Mouse (Mus musculus) gastrocnemius, postnatal 4 days (tissue): ENCODE results near the gene Lef1. TPM values are rescaled to one million over a fixed set of nuclear protein-coding genes. Genes with fewer than 3 reads are reported as not detected.

Experiments used
- DNase-seq, 2 experiments: peaks; one replicate each; pipeline ENCODE4 v3.0.0; 2021 to 2022; ENCODE audit warnings: low spot score in 2 of 2, mixed read lengths in 2 of 2
- total RNA-seq, 2 experiments: library from RNA; stranded (reverse); gene quantifications; 2 replicates each; pipeline ENCODE4 v1.2.3; 2021

The Lef1 gene
- total RNA-seq, 2 experiments from 2014 or later, result 1.1 to 2.0 TPM

GRCm38 (mm10) chr3:131107301-131108093 lies 2.8 kb upstream of the Lef1 start:
- no peak for DNase-seq

GRCm38 (mm10) chr3:131108094-131108653 lies 2.1 kb upstream of the Lef1 start:
- DNase-seq, result no peak

GRCm38 (mm10) chr3:131109066-131109685 lies 1.1 kb upstream of the Lef1 start:
- no peak for DNase-seq

GRCm38 (mm10) chr3:131109686-131110070 lies 593 bp upstream of the Lef1 start:
- DNase-seq, result no peak

GRCm38 (mm10) chr3:131111151-131111850 lies 1.0 kb downstream of the Lef1 start:
- DNase-seq, result peak in 1 of 2 experiments; percentile 40

GRCm38 (mm10) chr3:131111851-131112572 lies 1.7 kb downstream of the Lef1 start:
- DNase-seq, result peak in 1 of 2 experiments; percentile 54

GRCm38 (mm10) chr3:131112573-131112955 lies 2.3 kb downstream of the Lef1 start:
- DNase-seq, result no peak

GRCm38 (mm10) chr3:131113029-131113428 lies 2.8 kb downstream of the Lef1 start:
- no peak for DNase-seq

- DNase-seq, result no peak
Measured at GRCm38 (mm10) chr3:131116116-131116515, 5.8 kb downstream of the Lef1 start.

GRCm38 (mm10) chr3:131117352-131117751 lies 7.1 kb downstream of the Lef1 start:
- no peak for DNase-seq

- no peak for DNase-seq
Measured at GRCm38 (mm10) chr3:131117883-131118282, 7.6 kb downstream of the Lef1 start.

GRCm38 (mm10) chr3:131119435-131119834 lies 9.2 kb downstream of the Lef1 start:
- no peak for DNase-seq

GRCm38 (mm10) chr3:131123501-131123900 lies 13.2 kb downstream of the Lef1 start:
- DNase-seq, result no peak

GRCm38 (mm10) chr3:131125873-131126272 lies 15.6 kb downstream of the Lef1 start:
- DNase-seq, result no peak

- DNase-seq, result no peak
Measured at GRCm38 (mm10) chr3:131126438-131126837, 16.2 kb downstream of the Lef1 start.

- DNase-seq, result no peak
Measured at GRCm38 (mm10) chr3:131134003-131134402, 23.7 kb downstream of the Lef1 start.

GRCm38 (mm10) chr3:131135434-131135833 lies 25.2 kb downstream of the Lef1 start:
- no peak for DNase-seq

- DNase-seq, result no peak
Measured at GRCm38 (mm10) chr3:131136455-131136854, 26.2 kb downstream of the Lef1 start.

- no peak for DNase-seq
Measured at GRCm38 (mm10) chr3:131137119-131137781, 27.0 kb downstream of the Lef1 start.

GRCm38 (mm10) chr3:131138224-131138623 lies 28.0 kb downstream of the Lef1 start:
- DNase-seq, result no peak

- DNase-seq, result no peak
Measured at GRCm38 (mm10) chr3:131138797-131139196, 28.5 kb downstream of the Lef1 start.
